Mouse (Mus musculus) layer of hippocampus, adult 9-11 months (tissue): ENCODE results near the gene Uspl1.

Source experiments
- DNase-seq: peaks from one replicate; pipeline ENCODE4 v3.0.0; 2022

Gene Uspl1

DNA sequence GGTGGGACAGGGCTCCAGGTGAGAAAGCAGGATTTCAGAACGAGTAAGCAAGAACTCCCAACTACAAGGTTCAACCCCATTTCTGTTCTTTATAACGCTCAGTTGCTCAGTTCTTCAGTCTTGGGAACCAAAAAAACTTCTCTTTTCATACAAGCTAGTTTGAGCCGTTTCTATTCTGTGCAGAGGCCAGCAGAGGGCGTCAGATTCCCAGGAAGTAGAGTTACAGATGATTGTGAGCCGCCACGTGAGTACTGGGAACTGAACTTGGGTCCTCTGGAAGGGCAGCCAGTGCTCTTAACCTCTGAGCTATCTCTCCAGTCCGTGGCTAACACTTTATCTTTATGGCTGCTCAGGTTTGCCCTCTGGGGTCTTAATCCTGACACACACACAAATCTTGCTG is 77.3 kb downstream of the Uspl1 start:
- DNase-seq, result no peak

DNA sequence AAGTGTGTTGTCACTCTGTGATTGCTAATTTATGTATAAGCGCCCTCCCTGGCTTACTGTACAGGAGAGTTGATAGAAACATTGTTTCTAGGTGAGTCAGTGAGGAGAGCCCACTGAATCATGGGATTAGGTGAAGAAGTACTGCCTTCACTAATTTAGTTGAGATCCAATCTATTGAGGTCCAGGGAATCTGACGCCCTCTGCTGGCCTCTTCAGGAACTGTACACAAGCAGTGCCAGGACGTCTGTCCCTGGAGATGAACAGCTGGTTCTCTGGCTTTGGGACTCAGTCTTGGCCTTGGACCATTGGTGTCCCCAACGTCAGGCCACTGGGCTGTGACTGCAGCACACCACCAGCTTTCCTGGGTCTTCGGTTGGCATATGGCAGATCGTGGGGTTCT is 77.7 kb downstream of the Uspl1 start:
- no peak for DNase-seq

DNA sequence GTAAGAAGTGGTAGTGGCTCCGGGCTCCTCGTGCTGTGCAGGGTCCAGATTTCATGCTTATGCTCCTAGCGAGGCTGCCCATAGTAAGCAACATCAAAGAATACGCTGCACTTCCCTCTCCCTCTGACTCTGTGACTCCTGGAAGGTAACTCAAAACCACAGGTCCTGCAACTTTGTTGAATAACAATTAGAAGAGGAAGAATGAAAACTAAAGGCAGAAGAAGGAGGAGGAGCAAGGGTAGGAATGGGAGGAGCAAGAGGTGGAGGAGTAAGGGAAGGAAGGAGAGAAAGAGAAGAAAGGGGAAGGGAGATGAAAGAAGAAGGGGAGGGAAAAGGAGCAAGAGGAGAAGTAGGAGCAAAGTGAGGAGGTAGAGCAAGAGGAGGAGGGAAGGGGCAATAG is 80.3 kb downstream of the Uspl1 start, which contains the start of gene Alox5ap:
Alox5ap (plus strand) TSS at position 363 of the 400 bp plus-strand sequence.
- DNase-seq, result no peak

DNA sequence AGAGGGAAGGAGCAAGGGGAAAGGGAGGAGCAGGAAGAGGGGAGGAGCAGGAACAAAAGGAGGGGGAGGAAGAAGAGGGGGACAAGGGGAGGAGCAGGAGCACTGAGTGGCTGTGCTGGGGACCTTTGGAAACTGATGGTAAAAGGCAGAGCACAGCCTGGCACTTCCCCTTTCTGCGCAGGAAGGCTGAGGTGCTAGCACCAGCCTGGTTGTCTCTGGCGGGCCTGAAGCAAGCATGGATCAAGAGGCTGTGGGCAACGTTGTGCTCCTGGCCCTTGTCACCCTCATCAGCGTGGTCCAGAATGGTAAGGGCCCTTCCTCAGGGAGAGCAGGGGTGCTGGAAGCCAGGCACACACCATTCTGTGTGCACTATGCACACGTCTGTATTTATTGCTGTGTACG is 80.7 kb downstream of the Uspl1 start:
- no peak for DNase-seq
